Mouse (Mus musculus): ENCODE data around the gene Mrpl43.

DNA sequence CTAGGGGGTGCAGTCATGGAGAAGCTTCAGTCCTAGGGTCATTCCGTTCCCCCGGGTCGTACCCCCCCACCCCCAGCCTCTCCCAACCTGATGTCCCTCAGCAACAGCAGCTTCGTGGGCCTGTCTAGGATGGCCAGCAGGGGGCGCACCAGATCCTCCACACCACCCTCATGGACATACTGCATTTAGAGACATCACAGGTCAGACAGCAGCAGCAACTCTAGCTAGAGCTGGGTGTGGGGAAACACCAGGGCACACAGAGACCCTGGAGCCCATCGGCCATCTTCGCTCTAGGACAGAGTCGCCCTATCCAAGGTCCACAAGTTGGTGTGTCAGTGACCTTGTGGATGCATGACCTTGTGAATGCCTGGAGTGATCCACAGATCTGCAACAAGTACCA lies 23.9 kb upstream of the Mrpl43 start:
- TF ChIP-seq CTCF (IDR thresholded peaks at IDR 0.05) (peak; percentile 77), EP300 (IDR thresholded peaks at IDR 0.05; ENCODE audit: insufficient read depth, low read depth, low read length) (peak; percentile 55; the same call in 1 of the 2 replicates), POLR2A (IDR thresholded peaks at IDR 0.05; ENCODE audit: insufficient read depth, low read depth, low read length) (no peak)

All from heart, adult 2 months (tissue).